Mouse (Mus musculus): Measurements from ENCODE around the gene Vstm2l.

The Vstm2l gene

DNA sequence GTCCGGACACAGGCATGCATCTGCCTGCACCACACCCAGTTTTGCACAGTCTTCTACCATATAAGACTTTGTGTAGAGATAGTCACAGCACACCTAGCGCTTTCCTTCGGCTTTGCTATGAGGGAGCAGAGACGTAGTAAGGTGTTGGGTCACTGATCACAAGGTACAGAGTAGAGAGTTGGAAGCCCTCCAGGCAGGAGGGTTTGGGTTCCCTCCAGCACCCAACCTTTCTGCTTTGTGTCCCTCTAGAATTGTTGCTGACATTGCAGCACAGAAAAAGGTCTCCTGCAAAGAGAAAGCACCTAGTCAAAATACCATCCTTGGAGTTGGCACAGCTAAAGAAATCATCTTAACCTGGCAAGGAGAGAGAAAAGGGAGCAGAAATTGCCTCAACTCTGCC is 78.0 kb downstream of the Vstm2l start:
- no peak for DNase-seq (ENCODE audit: low read depth, low spot score)

Data from A20 (cell line).